Mouse (Mus musculus) G1E-ER4 (cell line): Measurements from ENCODE around the gene Ptchd3. TPM values are rescaled to one million over a fixed set of nuclear protein-coding genes. Genes with fewer than 3 reads are reported as not detected.

Experiments
- GATA1 ChIP-seq: IDR thresholded peaks from one replicate; pipeline ENCODE4 v1.8.0; 2012; ENCODE audit warnings: low read length, inconsistent platforms
- polyA plus RNA-seq: library from polyadenylated mRNA; stranded (reverse); fragments of >175 nt; gene quantifications from 2 replicates; pipeline ENCODE4 v1.2.3, GENCODE M21; 2012

The Ptchd3 gene
- not detected in 2 replicates for polyA plus RNA-seq

GRCm38 (mm10) chr11:121829947-121830346, at the start of gene Ptchd3:
Ptchd3 (plus strand) TSS chr11:121830247.
- no peak for TF ChIP-seq GATA1

- no peak for TF ChIP-seq GATA1
Measured at GRCm38 (mm10) chr11:121781831-121782230, 48.2 kb upstream of the Ptchd3 start.

GRCm38 (mm10) chr11:121787456-121787855, 42.6 kb upstream of the Ptchd3 start:
- TF ChIP-seq GATA1: no peak

GRCm38 (mm10) chr11:121789566-121789965, 40.5 kb upstream of the Ptchd3 start:
- no peak for TF ChIP-seq GATA1

GRCm38 (mm10) chr11:121790671-121791094, 39.4 kb upstream of the Ptchd3 start:
- no peak for TF ChIP-seq GATA1

- no peak for TF ChIP-seq GATA1
Measured at GRCm38 (mm10) chr11:121791446-121791845, 38.6 kb upstream of the Ptchd3 start.

GRCm38 (mm10) chr11:121791991-121792390, 38.1 kb upstream of the Ptchd3 start:
- TF ChIP-seq GATA1: no peak

- no peak for TF ChIP-seq GATA1
Measured at GRCm38 (mm10) chr11:121793530-121793929, 36.5 kb upstream of the Ptchd3 start.

GRCm38 (mm10) chr11:121794186-121794585, 35.9 kb upstream of the Ptchd3 start:
- no peak for TF ChIP-seq GATA1

- no peak for TF ChIP-seq GATA1
Measured at GRCm38 (mm10) chr11:121794591-121795199, 35.4 kb upstream of the Ptchd3 start.

GRCm38 (mm10) chr11:121795978-121796377, 34.1 kb upstream of the Ptchd3 start:
- TF ChIP-seq GATA1: no peak

GRCm38 (mm10) chr11:121798591-121798990, 31.5 kb upstream of the Ptchd3 start:
- no peak for TF ChIP-seq GATA1

GRCm38 (mm10) chr11:121799746-121800299, 30.2 kb upstream of the Ptchd3 start:
- no peak for TF ChIP-seq GATA1

GRCm38 (mm10) chr11:121802743-121803142, 27.3 kb upstream of the Ptchd3 start:
- no peak for TF ChIP-seq GATA1

GRCm38 (mm10) chr11:121804258-121805027, 25.6 kb upstream of the Ptchd3 start:
- no peak for TF ChIP-seq GATA1

GRCm38 (mm10) chr11:121808204-121808852, 21.7 kb upstream of the Ptchd3 start:
- no peak for TF ChIP-seq GATA1
